Mouse (Mus musculus) lung, embryonic 16.5 days (tissue): ENCODE results near the gene Gsto1. TPM values are rescaled to one million over a fixed set of nuclear protein-coding genes. Genes with fewer than 3 reads are reported as not detected.
A peak's percentile ranks its signal among the peaks of the same experiment; 100 is the strongest.

Source experiments
- ATAC-seq: fragments of 200-750 bp; cut with Nextera tagmentation; 2 replicates; pipeline ENCODE4 v1.8.0; 2017; ENCODE audit warnings: low read depth, mild to moderate bottlenecking, moderate library complexity
- H3K27ac ChIP-seq: fragments of 300-500 bp; sonication (generic); 2 replicates; pipeline ENCODE4 v1.5.1; 2014; ENCODE audit warnings: mild to moderate bottlenecking, control low read depth, low read length
- H3K27me3 ChIP-seq: fragments of 300-500 bp; sonication (generic); 2 replicates; pipeline ENCODE4 v1.6.1; 2014; ENCODE audit warnings: low read depth, low read length, mixed read lengths; ENCODE audit not compliant: control insufficient read depth, insufficient read depth
- H3K36me3 ChIP-seq: fragments of 300-500 bp; sonication (generic); 2 replicates; pipeline ENCODE4 v1.6.1; 2014; ENCODE audit warnings: low read length; ENCODE audit not compliant: control insufficient read depth, insufficient read depth
- H3K4me1 ChIP-seq: fragments of 300-500 bp; sonication (generic); replicated peaks from 2 replicates; pipeline ENCODE4 v1.6.1; 2014; ENCODE audit warnings: low read length, mixed read lengths; ENCODE audit not compliant: control insufficient read depth, insufficient read depth
- H3K4me2 ChIP-seq: fragments of 300-500 bp; sonication (generic); 2 replicates; pipeline ENCODE4 v1.6.1; 2014; ENCODE audit warnings: low read depth, low read length, control low read depth
- H3K4me3 ChIP-seq: fragments of 300-500 bp; sonication (generic); 2 replicates; pipeline ENCODE4 v1.5.1; 2014; ENCODE audit warnings: mild to moderate bottlenecking, low read length, control low read depth
- H3K9ac ChIP-seq: fragments of 300-500 bp; sonication (generic); 2 replicates; pipeline ENCODE4 v1.6.1; 2014; ENCODE audit warnings: low read length, control low read depth
- H3K9me3 ChIP-seq: fragments of 300-500 bp; sonication (generic); 2 replicates; pipeline ENCODE4 v1.6.1; 2016; ENCODE audit warnings: low read length; ENCODE audit not compliant: control insufficient read depth
- WGBS: fragments of 180-500 bp; shearing (Covaris S2); extraction: QIAGEN DNeasy Blood & Tissue Kit; methylation state at CpG from one replicate; pipeline ENCODE4 v1.1.7; 2014; 5-methylcytosine and 5-hydroxymethylcytosine counted together
- polyA plus RNA-seq: library from polyadenylated mRNA; unstranded; fragments of >200 nt; fragmentation: Nextera tagmentation; extraction: Ambion mirVana; gene quantifications from 2 replicates; pipeline ENCODE4 v1.2.1, GENCODE M21; 2015

The Gsto1 gene
- polyA plus RNA-seq, 1 experiment from 2014 or later: 93.9 TPM

DNA sequence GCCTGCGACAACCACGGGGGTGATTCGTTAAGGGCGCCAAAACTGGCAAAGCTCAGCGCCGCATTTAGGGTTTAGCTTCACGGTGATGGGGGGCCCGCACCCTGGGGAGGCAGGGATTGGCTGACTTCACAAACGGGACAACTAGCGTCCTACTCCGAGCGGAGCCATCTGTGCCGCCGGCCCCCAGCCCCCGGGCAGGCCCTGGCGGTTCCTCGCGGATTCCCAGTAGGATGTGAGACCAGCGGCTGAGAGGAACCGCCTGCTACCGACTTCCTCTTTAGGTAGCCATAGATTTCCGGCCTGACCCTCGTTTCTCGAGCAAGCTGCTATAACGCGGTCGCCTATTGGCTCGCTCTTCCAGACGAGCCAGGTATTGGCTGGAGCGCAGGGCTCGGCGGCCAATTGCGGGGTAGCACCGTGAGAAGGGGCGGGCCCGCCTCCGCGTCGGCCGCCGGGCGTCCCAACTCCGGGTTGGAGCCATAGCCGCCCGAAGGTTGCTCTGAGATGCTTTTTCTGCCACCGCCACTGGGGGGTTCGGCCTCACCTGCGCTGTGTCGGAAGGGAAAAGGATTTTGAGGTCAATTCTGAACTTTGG lies 10.7 kb downstream of the Gsto1 start, which contains the start of gene Gsto2:
TSS of gene Gsto2 (plus strand) at position 182 of the 595 bp plus-strand sequence.
- peak within 1 kb of the TSS; percentile 79 for H3K4me3 ChIP-seq
- no peaks in the 10 kb centered on the region for H3K27me3 ChIP-seq
- peak within 1 kb of the TSS; percentile 79 for H3K27ac ChIP-seq
- H3K9ac ChIP-seq: peak within 1 kb of the TSS; percentile 88
- H3K4me1 ChIP-seq: peaks cover 7% of the 10 kb centered on the region; the same call in 1 of the 2 replicates
- H3K9me3 ChIP-seq: no peaks in the 10 kb centered on the region
- H3K36me3 ChIP-seq: no peaks in the 10 kb centered on the region; the same call in 1 of the 2 replicates
- under 1% methylated on average over 49 of the region's 49 CpGs for WGBS
- peak within 1 kb of the TSS; percentile 96 for H3K4me2 ChIP-seq
- peak; percentile 100 for ATAC-seq

DNA sequence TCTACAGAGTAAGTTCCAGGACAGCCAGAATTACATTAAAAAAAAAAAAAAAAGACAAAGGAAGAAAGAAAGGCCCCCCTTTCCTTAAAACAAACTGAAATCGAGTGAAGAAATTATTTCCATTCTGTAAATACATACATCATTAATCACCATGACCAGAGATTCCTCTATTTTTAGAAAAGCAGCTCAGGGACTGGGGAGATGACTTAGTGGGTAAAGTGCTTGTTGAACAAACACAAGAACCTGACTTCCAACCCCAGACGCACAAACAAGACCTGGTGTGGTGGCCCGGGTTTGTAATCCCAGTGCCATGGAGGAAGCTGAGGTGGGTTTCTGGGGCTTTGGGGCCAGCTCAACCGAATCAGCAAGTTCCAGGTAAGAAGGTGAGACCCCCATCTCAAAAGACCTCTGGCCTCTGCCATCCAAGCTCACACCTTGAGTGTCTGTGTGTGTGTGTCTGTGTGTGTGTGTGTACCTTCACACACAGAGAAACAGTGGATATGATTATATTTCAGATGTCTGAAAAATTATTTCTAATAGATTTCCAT lies 12.9 kb downstream of the Gsto1 start:
- ATAC-seq: no peak
- H3K9ac ChIP-seq: no peak overlapping the region
- peaks cover 7% of the 10 kb centered on the region; the same call in 1 of the 2 replicates for H3K4me1 ChIP-seq
- H3K9me3 ChIP-seq: no peaks in the 10 kb centered on the region
- no peak overlapping the region for H3K4me3 ChIP-seq
- H3K27ac ChIP-seq: no peak overlapping the region
- H3K36me3 ChIP-seq: no peaks in the 10 kb centered on the region; the same call in 1 of the 2 replicates
- 41% methylated on average over 4 of the region's 4 CpGs for WGBS
- H3K27me3 ChIP-seq: no peaks in the 10 kb centered on the region
- no peak overlapping the region for H3K4me2 ChIP-seq

DNA sequence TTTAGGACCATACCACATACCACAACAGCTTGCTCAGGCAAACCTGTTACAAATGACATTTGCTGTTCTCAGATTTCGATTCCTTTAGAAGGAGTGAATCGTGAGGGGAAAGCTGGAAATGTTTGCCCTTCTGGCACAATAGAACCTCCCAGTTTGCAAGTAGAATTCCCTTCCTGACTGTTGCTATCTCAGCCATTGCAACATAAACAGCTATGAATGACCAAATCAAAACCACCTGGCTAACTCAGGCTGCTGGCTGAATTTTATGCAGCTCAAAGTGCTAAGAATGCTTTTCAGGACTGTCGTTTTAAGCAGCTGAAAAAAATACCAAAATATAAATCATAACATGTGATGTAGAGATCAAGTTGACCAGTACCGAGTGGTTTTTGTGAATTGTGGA lies 14.2 kb downstream of the Gsto1 start:
- Histone ChIP-seq H3K4me3 (no peak overlapping the region), H3K27ac (no peak overlapping the region), H3K36me3 (no peaks in the 10 kb centered on the region; the same call in 1 of the 2 replicates), H3K9me3 (no peaks in the 10 kb centered on the region), H3K4me1 (peaks cover 7% of the 10 kb centered on the region; the same call in 1 of the 2 replicates), H3K27me3 (no peaks in the 10 kb centered on the region), H3K4me2 (no peak overlapping the region), H3K9ac (no peak overlapping the region)
- no peak for ATAC-seq
- 50% methylated on average over 4 of the region's 4 CpGs for WGBS

DNA sequence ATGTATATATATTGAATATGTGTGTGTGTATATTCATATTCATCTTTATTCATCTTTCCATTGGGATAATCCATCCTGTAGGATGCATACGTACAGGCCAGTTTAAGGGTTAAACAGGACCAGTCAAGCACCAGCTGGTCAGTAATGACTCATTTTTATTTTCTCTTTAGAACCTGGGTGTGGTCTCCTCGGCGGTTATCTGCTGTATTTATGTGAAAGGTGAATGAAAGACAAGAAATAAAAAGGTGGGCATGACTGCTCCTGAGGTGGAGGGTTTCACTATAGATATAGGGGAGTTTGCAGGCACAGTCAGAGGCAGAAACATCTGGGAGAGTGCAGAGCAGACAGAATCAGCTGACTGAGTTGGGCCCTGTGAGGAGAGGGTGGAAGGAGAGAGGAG lies 14.7 kb downstream of the Gsto1 start:
- Histone ChIP-seq H3K4me2 (no peak overlapping the region), H3K9me3 (no peaks in the 10 kb centered on the region), H3K36me3 (no peaks in the 10 kb centered on the region), H3K27ac (no peak overlapping the region), H3K9ac (no peak overlapping the region), H3K27me3 (no peaks in the 10 kb centered on the region; the same call in 1 of the 2 replicates), H3K4me1 (peaks cover 7% of the 10 kb centered on the region; the same call in 1 of the 2 replicates), H3K4me3 (no peak overlapping the region)
- 36% methylated on average over 3 of the region's 3 CpGs for WGBS
- ATAC-seq: no peak

DNA sequence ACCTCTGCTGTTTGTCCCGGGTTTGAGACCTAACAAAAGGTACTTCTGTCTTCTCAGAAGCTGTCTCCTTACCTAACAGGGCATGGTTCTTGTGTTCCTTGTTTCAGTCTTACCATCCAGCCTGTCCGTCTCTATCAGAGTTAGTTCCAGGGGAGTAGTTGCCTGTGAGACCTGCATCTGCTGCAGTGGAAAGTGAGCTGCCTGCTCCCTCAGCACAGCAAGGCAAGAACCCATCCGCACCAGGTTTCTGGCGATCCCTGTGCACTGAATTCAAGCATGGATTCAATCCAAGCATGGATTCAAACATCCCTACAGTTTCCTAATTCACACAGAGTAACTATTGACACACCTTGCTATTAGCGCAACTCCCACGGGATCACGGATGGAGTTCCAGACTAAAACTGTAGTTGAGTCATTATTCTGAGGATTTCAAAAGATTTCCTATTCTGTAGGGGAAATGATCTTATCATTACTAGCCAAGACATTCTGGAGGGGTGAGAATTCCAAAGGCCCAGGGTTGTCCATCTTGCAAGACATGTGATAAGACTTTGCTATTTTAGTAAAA lies 15.4 kb downstream of the Gsto1 start:
- Histone ChIP-seq H3K27ac (no peak overlapping the region), H3K9ac (no peak overlapping the region), H3K27me3 (no peaks in the 10 kb centered on the region; the same call in 1 of the 2 replicates), H3K9me3 (no peaks in the 10 kb centered on the region), H3K4me3 (no peak overlapping the region), H3K36me3 (no peaks in the 10 kb centered on the region), H3K4me2 (no peak overlapping the region), H3K4me1 (0 out of 2 replicates have a peak, but pooled peaks cover 2% of the 10 kb centered on the region)
- WGBS: 67% methylated on average over 7 of the region's 7 CpGs
- ATAC-seq: no peak

DNA sequence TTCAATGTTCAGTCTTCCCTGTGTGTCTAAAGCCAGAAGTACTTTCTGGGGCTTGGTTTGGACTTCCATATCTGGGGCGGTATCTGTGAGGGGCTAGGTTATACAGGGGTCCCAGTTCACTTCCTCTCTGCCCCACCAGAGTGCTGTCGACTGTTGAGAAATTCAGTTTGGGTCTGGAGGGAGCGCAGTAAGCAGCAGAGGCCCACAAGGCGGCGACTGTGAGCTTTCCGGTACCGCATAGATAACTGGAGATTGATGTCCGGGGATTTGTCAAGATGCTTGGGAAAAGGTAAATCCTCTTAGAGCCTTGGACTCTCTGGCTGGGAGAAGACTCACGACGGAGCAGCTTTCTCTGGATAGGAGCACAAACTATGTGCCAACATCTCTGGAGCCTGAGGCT lies 16.7 kb downstream of the Gsto1 start:
- Histone ChIP-seq H3K27ac (no peak overlapping the region), H3K9me3 (no peaks in the 10 kb centered on the region), H3K27me3 (no peaks in the 10 kb centered on the region; the same call in 1 of the 2 replicates), H3K36me3 (no peaks in the 10 kb centered on the region), H3K4me1 (no peaks in the 10 kb centered on the region), H3K4me2 (no peak overlapping the region), H3K4me3 (no peak overlapping the region), H3K9ac (no peak overlapping the region)
- no peak for ATAC-seq
- whole genome bisulfite sequencing: 32% methylated on average over 10 of the region's 10 CpGs

DNA sequence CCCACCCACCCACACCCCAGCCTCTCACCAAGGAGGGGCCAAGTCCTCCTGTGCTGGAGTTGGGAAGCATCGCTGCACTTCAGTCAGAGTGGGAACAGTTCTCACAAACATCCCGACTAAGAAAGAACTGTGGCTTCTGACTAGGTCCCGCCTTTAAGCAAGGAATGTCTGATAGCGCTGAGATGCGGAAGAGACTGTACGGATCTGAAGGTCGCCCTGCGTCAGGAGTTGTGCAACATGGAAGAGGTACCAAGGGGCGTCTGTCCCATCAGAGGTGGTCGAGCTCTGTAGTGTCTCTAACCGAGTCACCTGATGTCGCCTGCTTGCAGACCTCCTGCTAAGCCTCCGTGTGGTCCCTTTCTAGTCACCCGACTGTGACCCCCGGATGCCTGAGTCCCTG lies 21.5 kb downstream of the Gsto1 start:
- ATAC-seq: no peak
- 49% methylated on average over 15 of the region's 15 CpGs for WGBS
- no peak overlapping the region for H3K4me2 ChIP-seq
- no peak overlapping the region for H3K4me3 ChIP-seq
- no peaks in the 10 kb centered on the region for H3K4me1 ChIP-seq
- no peaks in the 10 kb centered on the region for H3K36me3 ChIP-seq
- H3K27me3 ChIP-seq: no peaks in the 10 kb centered on the region; the same call in 1 of the 2 replicates
- H3K27ac ChIP-seq: no peak overlapping the region
- no peak overlapping the region for H3K9ac ChIP-seq
- no peaks in the 10 kb centered on the region for H3K9me3 ChIP-seq

DNA sequence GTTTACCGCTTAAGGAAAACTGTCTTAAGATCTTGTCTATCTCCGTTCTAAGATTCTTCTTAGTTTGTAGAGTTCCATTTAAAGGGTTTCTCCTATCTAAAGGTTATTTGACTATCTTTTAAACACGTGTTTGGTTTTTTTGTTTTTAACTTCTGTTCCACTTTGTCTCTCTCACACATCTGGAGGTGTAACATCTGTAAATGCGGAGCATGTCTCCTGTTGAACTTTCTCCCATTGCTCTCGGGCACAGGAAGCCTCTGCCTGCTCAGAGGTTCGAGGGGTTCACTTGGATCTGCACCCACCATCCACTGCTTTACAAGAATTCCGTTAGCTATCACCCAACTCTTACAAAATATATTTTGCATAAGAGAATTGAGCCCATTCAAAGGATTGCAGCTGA lies 26.8 kb downstream of the Gsto1 start:
- Histone ChIP-seq H3K9ac (no peak overlapping the region), H3K4me1 (peaks cover 9% of the 10 kb centered on the region), H3K36me3 (no peaks in the 10 kb centered on the region), H3K4me2 (no peak overlapping the region), H3K4me3 (no peak overlapping the region), H3K9me3 (no peaks in the 10 kb centered on the region), H3K27me3 (no peaks in the 10 kb centered on the region), H3K27ac (no peak overlapping the region)
- ATAC-seq: no peak
- 67% methylated on average over 7 of the region's 7 CpGs for WGBS

DNA sequence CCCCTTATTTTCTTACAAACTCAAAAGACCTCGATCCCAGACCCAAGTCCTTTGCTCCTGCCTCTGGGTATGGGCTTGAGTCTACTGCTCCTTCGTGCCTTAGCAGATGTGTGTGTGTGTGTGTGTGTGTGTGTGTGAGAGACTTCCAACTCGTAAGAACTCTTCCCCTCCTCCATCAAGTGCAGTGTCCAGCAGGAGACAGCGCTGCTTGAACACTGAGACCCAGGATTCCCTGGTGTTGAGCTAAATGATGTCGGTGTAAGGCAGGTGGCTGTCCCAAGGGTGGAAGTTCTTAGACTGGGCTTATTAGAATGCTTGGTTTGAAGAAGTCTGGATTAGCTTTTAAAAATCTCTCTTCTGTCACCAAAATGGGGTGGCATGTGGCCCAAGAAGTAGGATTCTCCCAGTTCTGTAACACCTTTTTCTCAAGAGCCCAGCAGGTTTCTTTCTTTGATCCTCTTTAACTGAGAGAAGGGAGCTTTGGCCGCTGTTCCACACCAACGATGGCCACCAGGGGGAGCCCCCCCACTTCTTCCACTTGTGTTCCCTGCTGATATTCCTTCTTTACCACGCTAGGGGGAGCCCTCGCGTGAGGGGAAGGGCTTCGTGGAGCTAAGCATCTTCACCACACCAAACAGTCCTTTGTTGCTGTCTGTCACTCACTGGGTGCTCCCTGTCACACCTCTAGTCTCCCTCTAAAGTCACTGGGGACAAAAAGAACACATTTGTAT lies 27.5 kb downstream of the Gsto1 start:
- peak; percentile 41 for ATAC-seq
- Histone ChIP-seq H3K4me2 (no peak overlapping the region), H3K9me3 (no peaks in the 10 kb centered on the region), H3K27me3 (no peaks in the 10 kb centered on the region), H3K4me3 (no peak overlapping the region), H3K36me3 (no peaks in the 10 kb centered on the region), H3K27ac (no peak overlapping the region), H3K4me1 (peaks cover 13% of the 10 kb centered on the region), H3K9ac (no peak overlapping the region)
- 16% methylated on average over 11 of the region's 11 CpGs for WGBS
